Mouse (Mus musculus) frontal cortex, adult (tissue): ENCODE results near the gene 4930548H24Rik.
"Not testable (repeated sequence)": the region's sequence is repeated elsewhere in the genome, so short reads cannot be mapped to it uniquely, and the experiment has no call there.

Experiments used
- ATAC-seq: cut with Nextera tagmentation; 2 replicates; pipeline ENCODE4 v1.9.2; 2017; ENCODE audit warnings: mild to moderate bottlenecking, moderate library complexity, mixed read lengths; ENCODE audit not compliant: low TSS enrichment

The 4930548H24Rik gene

GRCm38 (mm10) chr5:31485440-31485839 is at the start of gene 4930548H24Rik:
TSS of gene 4930548H24Rik (plus strand) at chr5:31485740.
- no peak for ATAC-seq

GRCm38 (mm10) chr5:31451336-31451735 is 34.2 kb upstream of the 4930548H24Rik start:
- no peak for ATAC-seq

GRCm38 (mm10) chr5:31451878-31452561 is 33.5 kb upstream of the 4930548H24Rik start, which contains the start of gene Zfp512:
TSS of gene Zfp512 (plus strand) at chr5:31452431.
- ATAC-seq, result peak; percentile 99

- no peak for ATAC-seq
These were observed 33.0 kb upstream of the 4930548H24Rik start for GRCm38 (mm10) chr5:31452562-31452878.

GRCm38 (mm10) chr5:31452886-31453410 is 32.6 kb upstream of the 4930548H24Rik start:
- ATAC-seq, result no peak

- ATAC-seq, result no peak
These were observed 17.7 kb upstream of the 4930548H24Rik start for GRCm38 (mm10) chr5:31467798-31468197.

- no peak for ATAC-seq
These were observed 15.8 kb upstream of the 4930548H24Rik start for GRCm38 (mm10) chr5:31469711-31470110.

GRCm38 (mm10) chr5:31470334-31470733 is 15.2 kb upstream of the 4930548H24Rik start:
- no peak; the same call in 1 of the 2 replicates for ATAC-seq

GRCm38 (mm10) chr5:31480536-31480935 is 5.0 kb upstream of the 4930548H24Rik start:
- peak; percentile 62; the same call in 1 of the 2 replicates for ATAC-seq

- ATAC-seq, result no peak
These were observed 2.3 kb downstream of the 4930548H24Rik start for GRCm38 (mm10) chr5:31487889-31488288.

- ATAC-seq, result no peak
These were observed 3.7 kb downstream of the 4930548H24Rik start for GRCm38 (mm10) chr5:31489116-31489769.

- no peak for ATAC-seq
These were observed 6.5 kb downstream of the 4930548H24Rik start for GRCm38 (mm10) chr5:31492031-31492430.

- ATAC-seq, result peak; percentile 100
These were observed 9.2 kb downstream of the 4930548H24Rik start, which contains the start of gene Gpn1 for GRCm38 (mm10) chr5:31494513-31495297. TSS of gene Gpn1 (plus strand) at chr5:31494741.

- ATAC-seq, result no peak
These were observed 19.3 kb downstream of the 4930548H24Rik start for GRCm38 (mm10) chr5:31504843-31505242.

GRCm38 (mm10) chr5:31512481-31512880 is 26.9 kb downstream of the 4930548H24Rik start:
- ATAC-seq, result no peak

GRCm38 (mm10) chr5:31520556-31520955 is 35.0 kb downstream of the 4930548H24Rik start:
- no peak for ATAC-seq

- ATAC-seq, result peak; percentile 97
These were observed 41.0 kb downstream of the 4930548H24Rik start, which contains the start of gene Slc4a1ap for GRCm38 (mm10) chr5:31526354-31527116. TSS of gene Slc4a1ap (plus strand) at chr5:31526995.

- ATAC-seq, result no peak
These were observed 41.7 kb downstream of the 4930548H24Rik start for GRCm38 (mm10) chr5:31527117-31527680.

GRCm38 (mm10) chr5:31527707-31528106 is 42.2 kb downstream of the 4930548H24Rik start, which contains the start of gene Supt7l:
TSS of gene Supt7l (minus strand) at chr5:31527807.
- not testable (repeated sequence) for ATAC-seq

GRCm38 (mm10) chr5:31528560-31528959 is 43.0 kb downstream of the 4930548H24Rik start:
- ATAC-seq, result no peak

- ATAC-seq, result no peak
These were observed 49.7 kb downstream of the 4930548H24Rik start for GRCm38 (mm10) chr5:31535228-31535627.
